Mouse (Mus musculus): ENCODE results near the gene Nudt5. TPM values are rescaled to one million over a fixed set of nuclear protein-coding genes. Genes with fewer than 3 reads are reported as not detected.

The Nudt5 gene
- total and polyA plus RNA-seq, 3 experiments, result 82.1 to 141 TPM; not detected in 1

DNA sequence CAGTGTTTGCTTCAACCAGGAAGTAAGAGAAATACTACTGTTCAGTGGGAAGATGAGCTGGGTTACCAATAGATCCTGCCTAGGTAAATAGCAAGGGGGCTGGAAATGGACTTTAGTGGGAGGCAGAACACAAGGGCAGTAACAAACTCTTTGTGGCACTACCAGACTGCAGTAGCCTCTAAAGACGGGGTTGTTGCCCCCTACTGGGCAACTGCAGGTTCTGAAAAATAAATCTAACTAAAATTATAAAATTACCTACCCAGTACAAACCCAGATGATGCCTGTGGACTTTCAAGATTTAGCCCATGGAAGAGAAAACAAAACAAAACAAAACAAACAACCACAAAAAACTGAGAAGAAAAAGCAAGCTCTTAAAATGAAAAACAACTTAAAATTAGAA, 20.6 kb upstream of the Nudt5 start:
- Histone ChIP-seq H3K4me1 (ENCODE audit: control insufficient read depth in 1 of 2, insufficient read depth in 2 of 2, low read length in 2 of 2) (peaks cover 3 to 5% of the 10 kb centered on the region in 2 experiments; a peak in 3 of 4 replicates), H3K36me3 (ENCODE audit: control insufficient read depth in 1 of 2, insufficient read depth in 2 of 2, low read length in 2 of 2) (peaks cover 11 to 13% of the 10 kb centered on the region in 2 experiments), H3K27me3 (ENCODE audit: control insufficient read depth in 1 of 2, insufficient read depth in 2 of 2, low read length in 2 of 2) (no peaks in the 10 kb centered on the region), H3K9me3 (replicated peaks; ENCODE audit: insufficient read depth, low read length) (no peaks in the 10 kb centered on the region), H3K27ac (ENCODE audit: control insufficient read depth, low read depth, low read length) (peak overlapping the region; percentile 44; the same call in 1 of the 2 replicates), H3K9ac (ENCODE audit: control insufficient read depth, low read depth, low read length, poor library complexity, severe bottlenecking) (no peak overlapping the region), H3K4me3 (ENCODE audit: control insufficient read depth in 1 of 2, insufficient read depth in 1 of 2, low read depth in 2 of 2, low read length in 2 of 2) (no peak overlapping the region), H3K79me2 (ENCODE audit: control insufficient read depth, insufficient read depth, low read length, poor library complexity) (no peaks in the 10 kb centered on the region)
- DNase-seq (ENCODE audit: low read depth, low spot score), result peak; percentile 54
- no peak for TF ChIP-seq MAZ (IDR thresholded peaks at IDR 0.05; ENCODE audit: low read depth, low read length)
- TF ChIP-seq RAD21 (IDR thresholded peaks at IDR 0.05; ENCODE audit: low read depth, low read length), result peak; percentile 55
- peak; percentile 37; the same call in 1 of the 2 replicates for TF ChIP-seq ZC3H11A (IDR thresholded peaks at IDR 0.05; ENCODE audit: low read depth, low read length)
- peak; percentile 63 for TF ChIP-seq SMC3 (IDR thresholded peaks at IDR 0.05; ENCODE audit: low read depth, low read length)
- peak; percentile 44 to 62 (median 52); a peak in 5 of 6 replicates for TF ChIP-seq CTCF (IDR thresholded peaks at IDR 0.05 in 2 of 3, conservative IDR thresholded peaks at IDR 0.05 in 1 of 3; ENCODE audit: control insufficient read depth in 1 of 3, insufficient read depth in 1 of 3, low read depth in 2 of 3, low read length in 3 of 3, poor library complexity in 1 of 3, severe bottlenecking in 1 of 3)
- TF ChIP-seq JUND (IDR thresholded peaks at IDR 0.05; ENCODE audit: low read depth, low read length), result no peak

DNA sequence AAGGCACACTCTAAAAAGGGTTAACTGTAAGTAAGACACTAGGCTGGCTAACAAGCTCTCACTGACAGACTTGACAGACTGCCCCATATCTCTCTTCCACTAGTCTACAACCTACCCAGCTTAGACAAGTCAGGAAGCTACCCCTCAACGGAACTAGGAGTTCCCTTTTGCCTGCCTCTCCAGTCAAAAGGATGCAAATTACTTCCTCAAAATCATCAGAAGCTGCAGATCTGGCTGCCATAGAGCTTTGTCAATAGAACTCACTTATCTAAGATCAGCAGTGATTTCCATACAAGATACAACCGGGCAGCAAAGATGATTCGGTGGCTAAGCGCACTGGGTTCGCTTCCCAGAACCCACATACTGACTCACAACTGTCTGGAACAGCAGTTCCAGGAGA, 20.1 kb upstream of the Nudt5 start:
- Histone ChIP-seq H3K9me3 (replicated peaks; ENCODE audit: insufficient read depth, low read length) (no peaks in the 10 kb centered on the region), H3K4me1 (ENCODE audit: control insufficient read depth in 1 of 2, insufficient read depth in 2 of 2, low read length in 2 of 2) (peaks cover 3 to 5% of the 10 kb centered on the region in 2 experiments; a peak in 3 of 4 replicates), H3K27ac (ENCODE audit: control insufficient read depth, low read depth, low read length) (peak overlapping the region; percentile 44; the same call in 1 of the 2 replicates), H3K9ac (ENCODE audit: control insufficient read depth, low read depth, low read length, poor library complexity, severe bottlenecking) (no peak overlapping the region), H3K4me3 (ENCODE audit: control insufficient read depth in 1 of 2, insufficient read depth in 1 of 2, low read depth in 2 of 2, low read length in 2 of 2) (no peak overlapping the region), H3K36me3 (ENCODE audit: control insufficient read depth in 1 of 2, insufficient read depth in 2 of 2, low read length in 2 of 2) (peaks cover 11 to 12% of the 10 kb centered on the region in 2 experiments), H3K79me2 (ENCODE audit: control insufficient read depth, insufficient read depth, low read length, poor library complexity) (no peaks in the 10 kb centered on the region), H3K27me3 (ENCODE audit: control insufficient read depth in 1 of 2, insufficient read depth in 2 of 2, low read length in 2 of 2) (no peaks in the 10 kb centered on the region)
- DNase-seq (ENCODE audit: low read depth, low spot score), result peak; percentile 88
- TF ChIP-seq TBP (IDR thresholded peaks at IDR 0.05; ENCODE audit: low read depth, low read length) (peak; percentile 79), RAD21 (IDR thresholded peaks at IDR 0.05; ENCODE audit: low read depth, low read length) (no peak), HCFC1 (IDR thresholded peaks at IDR 0.05; ENCODE audit: low read depth, low read length) (no peak), POLR2AphosphoS5 (IDR thresholded peaks at IDR 0.05; ENCODE audit: borderline replicate concordance, low read depth, low read length) (no peak), RCOR1 (IDR thresholded peaks at IDR 0.05; ENCODE audit: low read depth, low read length) (no peak; the same call in 1 of the 2 replicates), GATA1 (IDR thresholded peaks at IDR 0.05; ENCODE audit: low read depth, low read length) (peak; percentile 79), BHLHE40 (IDR thresholded peaks at IDR 0.05; ENCODE audit: borderline replicate concordance, low read depth, low read length) (no peak), CTCF (IDR thresholded peaks at IDR 0.05 in 2 of 3, conservative IDR thresholded peaks at IDR 0.05 in 1 of 3; ENCODE audit: control insufficient read depth in 1 of 3, insufficient read depth in 1 of 3, low read depth in 2 of 3, low read length in 3 of 3, poor library complexity in 1 of 3, severe bottlenecking in 1 of 3) (no peak), GABPA (IDR thresholded peaks at IDR 0.05; ENCODE audit: low read depth, low read length) (no peak), ZKSCAN1 (IDR thresholded peaks at IDR 0.05; ENCODE audit: low read depth, low read length) (no peak)
